Mouse (Mus musculus) brain, embryonic 14.5 days (tissue): ENCODE measurements at regions not wholly inside any gene's neighbourhood (a gene's known extent, or its start where the extent isn't known, plus 50 kb on each side); places are given as distances from the start of the nearest gene placed in this dataset.

ENCODE experiments used
- DNase-seq: peaks from one replicate; pipeline ENCODE4 v3.0.0-alpha.2; 2011; ENCODE audit warnings: low read depth
- CTCF ChIP-seq: fragments of 200-500 bp; IDR thresholded peaks from 2 replicates; pipeline ENCODE4 v1.5.1; 2012; ENCODE audit warnings: inconsistent platforms, mild to moderate bottlenecking, moderate library complexity, borderline replicate concordance; ENCODE audit not compliant: insufficient read depth, insufficient read length; ENCODE audit errors: extremely low read depth
- POLR2A ChIP-seq: fragments of 200-500 bp; IDR thresholded peaks from 2 replicates; pipeline ENCODE4 v1.6.1; 2012; ENCODE audit warnings: mild to moderate bottlenecking, inconsistent platforms, borderline replicate concordance; ENCODE audit not compliant: poor library complexity, insufficient read depth, insufficient read length, severe bottlenecking; ENCODE audit errors: extremely low read depth

DNA sequence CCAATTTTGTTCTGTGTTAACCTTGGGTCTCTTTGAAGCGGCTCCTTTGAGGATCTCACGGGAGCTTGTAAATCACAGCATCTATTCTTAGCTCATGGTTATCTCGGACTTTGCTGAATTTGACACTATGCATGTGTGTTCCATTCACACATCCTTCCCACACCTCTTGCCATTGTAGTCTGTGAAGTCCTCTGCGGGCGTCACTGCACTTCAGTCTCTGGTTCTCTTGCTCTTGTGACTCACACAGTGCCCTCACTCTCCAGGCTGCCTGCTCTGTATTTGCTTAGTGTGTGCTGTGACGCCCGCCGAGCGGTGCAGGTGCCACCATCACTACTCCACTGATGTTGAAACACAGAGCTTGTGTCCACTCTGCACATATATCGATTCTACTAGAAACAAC, 1271.2 kb downstream of the Synb start:
- no peak for TF ChIP-seq CTCF
- TF ChIP-seq POLR2A, result no peak
- DNase-seq, result no peak

DNA sequence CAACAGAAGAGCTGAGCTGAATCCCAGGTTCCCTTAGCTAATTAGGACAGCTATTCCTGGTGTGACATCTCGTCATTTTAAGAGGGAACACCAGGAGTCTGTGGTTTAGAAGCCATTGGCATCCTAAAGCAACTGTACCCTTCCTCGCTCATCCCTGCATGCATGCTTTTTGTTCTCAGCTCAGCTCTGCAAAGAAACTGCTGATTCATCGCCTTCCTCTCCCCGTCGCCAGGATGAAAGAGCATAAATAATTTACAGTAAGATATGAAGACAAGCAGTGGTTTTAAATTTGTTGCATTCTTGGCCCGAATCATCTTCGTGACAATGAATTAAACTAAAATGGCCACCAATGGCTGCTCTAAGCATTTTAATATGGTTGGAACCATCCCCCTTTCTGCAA, 1272.9 kb downstream of the Synb start:
- peak; percentile 73 for DNase-seq
- TF ChIP-seq CTCF, result no peak
- no peak for TF ChIP-seq POLR2A

DNA sequence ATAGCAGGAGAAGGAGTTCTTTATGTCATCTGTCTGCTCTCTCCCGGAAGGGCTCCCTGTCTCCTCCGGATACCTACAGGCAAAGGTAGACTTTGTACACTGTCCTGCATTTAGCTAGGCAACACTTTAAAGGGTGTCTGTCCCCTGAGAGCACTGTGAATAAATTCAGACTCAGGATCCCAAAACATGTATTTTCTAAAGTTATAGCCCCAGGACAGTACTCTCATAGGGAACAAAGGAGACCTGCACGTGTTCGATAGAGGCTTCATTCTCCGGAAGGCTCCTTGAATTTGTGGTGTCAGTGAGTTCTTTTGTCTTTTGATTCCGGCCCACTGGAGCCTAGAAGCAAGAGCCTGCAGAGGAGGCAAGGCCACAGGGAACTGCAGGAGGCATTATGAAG, 1273.3 kb downstream of the Synb start:
- TF ChIP-seq CTCF, result no peak
- TF ChIP-seq POLR2A, result no peak
- no peak for DNase-seq

DNA sequence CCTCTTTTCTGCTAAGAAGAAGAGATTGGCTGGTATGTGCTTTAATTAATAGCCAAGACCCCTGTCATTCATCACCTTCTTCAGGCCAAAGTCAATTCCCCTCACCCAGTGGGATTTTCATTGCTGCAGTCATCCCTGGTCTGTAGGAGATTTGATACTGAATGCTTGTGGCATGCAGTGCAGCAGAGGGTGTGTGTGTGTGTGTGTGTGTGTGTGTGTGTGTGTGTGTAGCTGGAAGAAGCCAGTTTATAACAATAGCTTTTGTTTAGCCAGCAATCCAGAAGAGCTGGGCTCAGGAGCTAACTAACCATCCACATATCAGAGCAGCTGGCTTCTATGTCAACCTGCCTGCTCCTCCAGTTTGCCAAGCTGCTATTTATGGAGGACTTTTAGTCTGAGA, 1275.4 kb downstream of the Synb start:
- DNase-seq, result no peak
- TF ChIP-seq POLR2A (no peak), CTCF (no peak)

DNA sequence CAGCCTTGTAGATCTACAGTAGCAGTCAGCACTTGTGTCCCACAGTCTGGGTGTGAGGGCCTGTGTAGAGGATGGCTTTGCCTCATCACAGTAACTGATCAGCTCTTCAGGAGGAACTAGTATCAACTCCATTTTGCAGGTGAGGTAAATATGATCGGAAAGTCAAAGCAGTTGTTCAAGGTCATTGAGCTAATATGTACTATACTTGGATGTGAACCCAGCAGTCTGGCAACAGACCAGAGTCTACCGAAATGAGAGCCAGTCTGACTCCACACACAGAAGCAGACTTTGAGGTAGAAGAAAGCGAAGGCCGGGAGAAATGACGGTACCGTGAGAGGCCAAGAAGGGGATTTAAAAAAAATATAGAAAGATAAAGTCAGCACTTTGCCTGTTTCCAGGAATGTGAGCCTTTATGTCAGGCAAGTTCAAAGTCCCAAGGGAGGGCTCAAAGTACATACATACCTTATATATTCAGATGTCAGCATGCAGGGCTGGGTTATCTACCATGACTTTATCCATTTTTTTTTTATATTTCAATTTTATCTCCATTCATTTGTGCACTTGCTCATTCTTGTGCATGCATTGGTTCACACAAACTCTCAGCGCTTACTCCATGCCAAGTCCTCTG, 1297.2 kb downstream of the Synb start:
- TF ChIP-seq CTCF (no peak), POLR2A (no peak)
- no peak for DNase-seq

DNA sequence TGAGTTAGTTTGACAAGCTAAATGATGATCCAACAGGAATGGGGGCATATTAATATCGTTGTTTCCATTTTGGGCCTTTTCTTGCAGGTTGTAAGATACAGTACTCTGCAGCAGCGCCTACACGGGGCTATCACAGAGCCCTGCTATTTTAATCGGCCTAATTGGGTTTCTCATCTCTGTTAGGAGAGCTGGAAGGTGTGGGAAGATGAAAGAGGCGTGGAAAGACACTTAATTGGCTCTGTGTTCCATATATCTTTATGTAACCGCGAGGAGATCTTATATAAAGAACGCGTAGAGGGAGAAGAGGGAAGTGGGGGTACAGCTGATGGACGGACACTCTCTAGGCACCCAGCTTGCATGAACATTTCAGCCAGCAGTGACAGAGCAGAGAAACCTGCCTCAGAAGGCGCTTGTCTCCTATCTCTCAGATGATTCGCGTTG, 1300.5 kb downstream of the Synb start:
- DNase-seq, result peak; percentile 14
- TF ChIP-seq CTCF, result no peak
- TF ChIP-seq POLR2A, result no peak

DNA sequence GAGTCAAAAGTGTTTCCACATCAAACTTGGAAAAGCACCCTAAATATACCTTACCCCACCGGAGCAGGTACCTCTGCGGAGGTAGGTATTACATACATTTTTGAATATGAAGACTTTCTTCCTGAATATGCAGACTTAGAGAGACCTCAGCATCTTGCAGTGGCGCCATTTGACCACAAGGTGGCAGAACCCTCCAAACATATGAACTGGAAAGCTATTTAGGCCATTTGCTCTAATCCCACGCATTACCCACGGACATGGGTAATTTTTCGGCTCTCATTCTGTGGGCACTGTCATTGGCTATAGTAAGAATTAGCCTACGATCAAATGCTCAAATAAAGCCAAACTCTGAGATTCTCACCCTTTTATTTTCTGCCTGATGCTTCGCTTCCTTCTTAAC, 1301.0 kb downstream of the Synb start:
- DNase-seq, result peak; percentile 88
- TF ChIP-seq CTCF, result peak; percentile 86; the same call in 1 of the 2 replicates
- no peak for TF ChIP-seq POLR2A

DNA sequence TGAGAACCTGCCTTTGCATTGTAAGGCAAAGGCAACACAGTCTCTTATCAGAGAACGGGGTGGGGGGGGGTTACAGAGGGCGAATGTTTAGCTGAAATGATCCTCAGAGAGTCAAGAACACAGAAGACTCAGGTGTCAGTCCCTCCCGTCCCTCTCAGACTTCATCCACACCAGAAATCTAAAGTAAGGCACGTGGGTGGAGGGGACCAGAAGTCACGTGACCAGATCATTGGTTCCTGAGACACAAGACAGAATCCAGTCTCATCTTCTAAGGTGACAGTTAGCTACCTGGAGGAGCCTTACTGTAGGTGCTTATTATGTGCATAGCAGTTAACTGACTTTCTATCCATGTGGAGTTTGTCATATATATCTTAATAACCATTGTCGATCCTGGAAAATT, 1302.0 kb downstream of the Synb start:
- no peak for TF ChIP-seq POLR2A
- TF ChIP-seq CTCF, result no peak
- no peak for DNase-seq

DNA sequence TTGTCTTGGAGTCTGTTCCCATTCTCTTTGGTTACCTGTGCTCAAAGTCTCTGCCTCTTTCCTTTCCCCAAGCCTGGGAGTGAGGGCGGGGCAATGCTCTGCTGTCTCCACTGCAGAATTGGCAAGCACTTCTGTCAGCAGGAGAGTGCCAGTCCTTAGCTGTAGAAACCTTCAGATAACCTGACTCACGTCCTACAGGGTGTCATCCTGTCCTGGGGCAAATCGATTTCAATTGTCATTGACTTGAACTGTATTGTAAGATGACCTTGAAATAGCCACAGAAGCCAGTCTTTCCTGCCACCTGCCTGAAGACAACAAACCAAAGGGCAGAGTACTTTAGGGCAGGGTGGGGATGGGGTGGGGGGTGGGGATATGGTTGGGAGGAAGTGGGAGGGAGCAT, 1303.8 kb downstream of the Synb start:
- TF ChIP-seq CTCF, result no peak
- no peak for TF ChIP-seq POLR2A
- no peak for DNase-seq
